Mouse (Mus musculus): ENCODE measurements around the gene Cd247. TPM values are rescaled to one million over a fixed set of nuclear protein-coding genes. Genes with fewer than 3 reads are reported as not detected.

The Cd247 gene
- polyA plus RNA-seq, 1 experiment from 2014 or later: 1.7 TPM

GRCm38 (mm10) chr1:165818145-165818860 is 29.8 kb downstream of the Cd247 start:
- DNase-seq (ENCODE audit: low spot score): no peak
- H3K9ac ChIP-seq (ENCODE audit: low read length): no peak overlapping the region
- ATAC-seq (replicated peaks; ENCODE audit: low FRiP score): 0 out of 2 replicates have a peak, but pooled peaks have one; percentile 28
- no peaks in the 10 kb centered on the region for H3K9me3 ChIP-seq (ENCODE audit: control insufficient read depth, low read length)
- H3K27ac ChIP-seq (ENCODE audit: low read depth, low read length): no peak overlapping the region
- 39% methylated on average over 8 of the region's 8 CpGs for WGBS
- peaks cover 49% of the 10 kb centered on the region for H3K27me3 ChIP-seq (ENCODE audit: control insufficient read depth, insufficient read depth, low read length)
- no peak overlapping the region for H3K4me3 ChIP-seq (ENCODE audit: low read depth, low read length)
- H3K4me2 ChIP-seq (ENCODE audit: low read depth, low read length, severe bottlenecking): no peak overlapping the region
- H3K36me3 ChIP-seq (ENCODE audit: control insufficient read depth, insufficient read depth, low read length): no peaks in the 10 kb centered on the region
- H3K4me1 ChIP-seq (replicated peaks; ENCODE audit: control insufficient read depth, insufficient read depth, low read length): peaks cover 22% of the 10 kb centered on the region

- H3K27ac ChIP-seq (ENCODE audit: low read depth, low read length): no peak overlapping the region
- ATAC-seq (replicated peaks; ENCODE audit: low FRiP score) (no peak), DNase-seq (ENCODE audit: low spot score) (no peak)
- H3K27me3 ChIP-seq (ENCODE audit: control insufficient read depth, insufficient read depth, low read length): peaks cover 50% of the 10 kb centered on the region
- H3K4me1 ChIP-seq (replicated peaks; ENCODE audit: control insufficient read depth, insufficient read depth, low read length): peaks cover 13% of the 10 kb centered on the region; the same call in 1 of the 2 replicates
- H3K36me3 ChIP-seq (ENCODE audit: control insufficient read depth, insufficient read depth, low read length): no peaks in the 10 kb centered on the region
- no peak overlapping the region for H3K4me2 ChIP-seq (ENCODE audit: low read depth, low read length, severe bottlenecking)
- no peak overlapping the region for H3K9ac ChIP-seq (ENCODE audit: low read length)
- H3K9me3 ChIP-seq (ENCODE audit: control insufficient read depth, low read length): no peaks in the 10 kb centered on the region
- H3K4me3 ChIP-seq (ENCODE audit: low read depth, low read length): no peak overlapping the region
- WGBS: 78% methylated on average over 4 of the region's 4 CpGs
Measured at GRCm38 (mm10) chr1:165819147-165819546, 30.7 kb downstream of the Cd247 start.

- H3K27ac ChIP-seq (ENCODE audit: low read depth, low read length): no peak overlapping the region
- no peak overlapping the region for H3K4me3 ChIP-seq (ENCODE audit: low read depth, low read length)
- no peak overlapping the region for H3K4me2 ChIP-seq (ENCODE audit: low read depth, low read length, severe bottlenecking)
- H3K9me3 ChIP-seq (ENCODE audit: control insufficient read depth, low read length): no peaks in the 10 kb centered on the region
- ATAC-seq (replicated peaks; ENCODE audit: low FRiP score) (no peak), DNase-seq (ENCODE audit: low spot score) (no peak)
- WGBS: 91% methylated on average over 2 of the region's 2 CpGs
- H3K27me3 ChIP-seq (ENCODE audit: control insufficient read depth, insufficient read depth, low read length): peaks cover 31% of the 10 kb centered on the region
- peaks cover 2% of the 10 kb centered on the region; the same call in 1 of the 2 replicates for H3K4me1 ChIP-seq (replicated peaks; ENCODE audit: control insufficient read depth, insufficient read depth, low read length)
- H3K9ac ChIP-seq (ENCODE audit: low read length): no peak overlapping the region
- H3K36me3 ChIP-seq (ENCODE audit: control insufficient read depth, insufficient read depth, low read length): no peaks in the 10 kb centered on the region
Measured at GRCm38 (mm10) chr1:165822031-165822430, 33.5 kb downstream of the Cd247 start.

- H3K9ac ChIP-seq (ENCODE audit: low read length): no peak overlapping the region
- no peaks in the 10 kb centered on the region for H3K36me3 ChIP-seq (ENCODE audit: control insufficient read depth, insufficient read depth, low read length)
- H3K27ac ChIP-seq (ENCODE audit: low read depth, low read length): no peak overlapping the region
- 86% methylated on average over 5 of the region's 5 CpGs for whole genome bisulfite sequencing
- ATAC-seq (replicated peaks; ENCODE audit: low FRiP score) (no peak), DNase-seq (ENCODE audit: low spot score) (no peak)
- H3K27me3 ChIP-seq (ENCODE audit: control insufficient read depth, insufficient read depth, low read length): peaks cover 3% of the 10 kb centered on the region; the same call in 1 of the 2 replicates
- H3K4me2 ChIP-seq (ENCODE audit: low read depth, low read length, severe bottlenecking): no peak overlapping the region
- H3K4me3 ChIP-seq (ENCODE audit: low read depth, low read length): no peak overlapping the region
- H3K9me3 ChIP-seq (ENCODE audit: control insufficient read depth, low read length): no peaks in the 10 kb centered on the region
- H3K4me1 ChIP-seq (replicated peaks; ENCODE audit: control insufficient read depth, insufficient read depth, low read length): no peaks in the 10 kb centered on the region
Measured at GRCm38 (mm10) chr1:165828173-165828572, 39.7 kb downstream of the Cd247 start.

- Histone ChIP-seq H3K36me3 (ENCODE audit: control insufficient read depth, insufficient read depth, low read length) (no peaks in the 10 kb centered on the region), H3K9me3 (ENCODE audit: control insufficient read depth, low read length) (no peaks in the 10 kb centered on the region), H3K9ac (ENCODE audit: low read length) (no peak overlapping the region), H3K27me3 (ENCODE audit: control insufficient read depth, insufficient read depth, low read length) (peaks cover 3% of the 10 kb centered on the region; the same call in 1 of the 2 replicates), H3K4me3 (ENCODE audit: low read depth, low read length) (no peak overlapping the region), H3K4me1 (replicated peaks; ENCODE audit: control insufficient read depth, insufficient read depth, low read length) (no peaks in the 10 kb centered on the region), H3K4me2 (ENCODE audit: low read depth, low read length, severe bottlenecking) (no peak overlapping the region), H3K27ac (ENCODE audit: low read depth, low read length) (no peak overlapping the region)
- no peak for DNase-seq (ENCODE audit: low spot score)
- WGBS: 90% methylated on average over 6 of the region's 6 CpGs
- ATAC-seq (replicated peaks; ENCODE audit: low FRiP score): no peak
Measured at GRCm38 (mm10) chr1:165828615-165829014, 40.1 kb downstream of the Cd247 start.

- H3K36me3 ChIP-seq (ENCODE audit: control insufficient read depth, insufficient read depth, low read length): no peaks in the 10 kb centered on the region
- no peak for DNase-seq (ENCODE audit: low spot score)
- H3K27me3 ChIP-seq (ENCODE audit: control insufficient read depth, insufficient read depth, low read length): no peaks in the 10 kb centered on the region; the same call in 1 of the 2 replicates
- WGBS: 91% methylated on average over 5 of the region's 5 CpGs
- no peak overlapping the region for H3K4me2 ChIP-seq (ENCODE audit: low read depth, low read length, severe bottlenecking)
- H3K9me3 ChIP-seq (ENCODE audit: control insufficient read depth, low read length): no peaks in the 10 kb centered on the region
- no peak overlapping the region for H3K4me3 ChIP-seq (ENCODE audit: low read depth, low read length)
- H3K27ac ChIP-seq (ENCODE audit: low read depth, low read length): no peak overlapping the region
- H3K9ac ChIP-seq (ENCODE audit: low read length): no peak overlapping the region
- no peak for ATAC-seq (replicated peaks; ENCODE audit: low FRiP score)
- no peaks in the 10 kb centered on the region; the same call in 1 of the 2 replicates for H3K4me1 ChIP-seq (replicated peaks; ENCODE audit: control insufficient read depth, insufficient read depth, low read length)
Measured at GRCm38 (mm10) chr1:165829890-165830289, 41.4 kb downstream of the Cd247 start.

GRCm38 (mm10) chr1:165833244-165833643 is 44.8 kb downstream of the Cd247 start:
- Histone ChIP-seq H3K27ac (ENCODE audit: low read depth, low read length) (no peak overlapping the region), H3K36me3 (ENCODE audit: control insufficient read depth, insufficient read depth, low read length) (no peaks in the 10 kb centered on the region), H3K4me3 (ENCODE audit: low read depth, low read length) (no peak overlapping the region), H3K4me1 (replicated peaks; ENCODE audit: control insufficient read depth, insufficient read depth, low read length) (peaks cover 3% of the 10 kb centered on the region), H3K9me3 (ENCODE audit: control insufficient read depth, low read length) (no peaks in the 10 kb centered on the region), H3K9ac (ENCODE audit: low read length) (no peak overlapping the region), H3K27me3 (ENCODE audit: control insufficient read depth, insufficient read depth, low read length) (peaks cover 10% of the 10 kb centered on the region; the same call in 1 of the 2 replicates), H3K4me2 (ENCODE audit: low read depth, low read length, severe bottlenecking) (no peak overlapping the region)
- WGBS: 48% methylated on average over 4 of the region's 4 CpGs
- no peak for DNase-seq (ENCODE audit: low spot score)
- no peak for ATAC-seq (replicated peaks; ENCODE audit: low FRiP score)

- Histone ChIP-seq H3K9me3 (ENCODE audit: control insufficient read depth, low read length) (no peaks in the 10 kb centered on the region), H3K4me2 (ENCODE audit: low read depth, low read length, severe bottlenecking) (peak overlapping the region; percentile 26; the same call in 1 of the 2 replicates), H3K27me3 (ENCODE audit: control insufficient read depth, insufficient read depth, low read length) (peaks cover 12% of the 10 kb centered on the region), H3K27ac (ENCODE audit: low read depth, low read length) (no peak overlapping the region), H3K36me3 (ENCODE audit: control insufficient read depth, insufficient read depth, low read length) (no peaks in the 10 kb centered on the region), H3K9ac (ENCODE audit: low read length) (no peak overlapping the region), H3K4me3 (ENCODE audit: low read depth, low read length) (no peak overlapping the region), H3K4me1 (replicated peaks; ENCODE audit: control insufficient read depth, insufficient read depth, low read length) (peaks cover 3% of the 10 kb centered on the region)
- WGBS: 21% methylated on average over 17 of the region's 17 CpGs
- ATAC-seq (replicated peaks; ENCODE audit: low FRiP score): peak; percentile 46
- DNase-seq (ENCODE audit: low spot score): no peak
Measured at GRCm38 (mm10) chr1:165833910-165834632, 45.6 kb downstream of the Cd247 start.

Measured in forebrain, embryonic 11.5 days (tissue).